Mouse (Mus musculus) kidney, adult 11 months (tissue): Measurements from ENCODE around the gene Map1b.
A peak's percentile ranks its signal among the peaks of the same experiment; 100 is the strongest.

ENCODE experiments used
- DNase-seq: peaks from one replicate; pipeline ENCODE4 v3.0.0; 2022

Gene Map1b

DNA sequence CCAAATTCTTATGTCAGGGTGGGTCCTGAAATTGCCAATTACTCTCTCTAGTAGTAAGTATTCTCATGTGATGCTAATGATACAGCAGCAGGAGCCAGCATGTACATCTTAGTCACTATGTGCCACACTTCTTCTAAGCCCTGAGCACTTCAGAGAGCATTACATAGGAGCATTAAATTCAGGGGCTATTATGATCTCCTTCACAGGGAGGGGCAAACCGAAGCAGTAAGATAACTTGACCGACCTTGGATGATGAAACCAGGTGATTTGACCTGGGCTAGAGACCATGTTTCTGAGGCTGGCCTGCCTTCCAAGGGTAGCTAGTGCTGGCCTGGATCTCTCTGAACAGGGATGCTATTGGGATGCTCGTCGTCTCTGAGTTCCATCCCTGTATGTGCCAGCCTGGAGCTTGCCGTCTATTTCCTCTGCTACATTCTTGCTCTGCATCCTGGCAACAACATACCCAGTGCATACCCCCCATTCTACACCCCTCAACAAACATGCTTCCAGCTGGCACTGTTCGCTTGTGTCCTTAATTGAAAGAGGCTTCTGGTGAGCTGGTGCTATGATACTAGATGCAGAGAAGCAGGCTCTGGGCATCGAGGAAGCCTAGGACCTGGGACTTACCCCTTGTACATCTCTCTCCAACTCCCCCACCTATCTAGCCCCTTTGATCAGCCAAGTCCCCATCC, 72.7 kb downstream of the Map1b start:
- DNase-seq, result no peak

DNA sequence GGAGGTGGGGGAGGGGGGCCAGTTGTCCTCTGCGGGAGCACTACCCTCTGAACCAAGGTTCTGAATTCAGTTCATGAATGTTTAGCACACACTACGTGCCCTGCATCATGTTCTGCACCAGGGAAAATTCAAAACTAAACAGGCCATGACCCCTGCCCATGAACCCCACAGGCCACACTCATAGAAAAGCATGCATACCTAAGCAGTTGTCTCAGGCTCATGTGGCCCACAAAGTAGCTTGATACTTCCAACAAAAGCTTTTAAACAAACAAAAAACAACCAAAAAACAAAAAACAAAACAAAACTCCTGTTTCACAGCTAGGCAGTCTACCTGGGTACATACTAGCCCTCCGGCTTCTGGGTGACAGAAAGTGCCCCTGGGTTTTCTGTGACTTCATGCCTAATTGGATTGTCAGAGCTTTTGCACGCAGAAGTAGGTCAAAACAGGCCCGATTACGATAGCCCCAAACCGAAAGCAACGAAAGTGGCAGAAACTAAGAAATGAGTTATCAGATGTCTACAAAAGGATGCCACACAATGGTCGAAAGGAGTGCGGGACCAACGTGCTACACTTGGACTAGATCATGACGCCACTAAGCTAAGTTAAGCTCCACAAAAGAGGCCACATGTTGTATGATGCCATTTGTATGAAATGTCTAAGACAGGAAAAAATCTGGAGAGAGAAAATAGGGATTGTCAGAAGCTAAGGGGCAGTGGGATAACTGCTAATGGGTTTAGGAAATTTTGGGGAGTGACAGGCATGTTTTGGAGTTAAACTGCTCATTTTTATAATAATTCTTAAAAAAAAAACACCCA, 73.7 kb downstream of the Map1b start:
- peak; percentile 32 for DNase-seq

DNA sequence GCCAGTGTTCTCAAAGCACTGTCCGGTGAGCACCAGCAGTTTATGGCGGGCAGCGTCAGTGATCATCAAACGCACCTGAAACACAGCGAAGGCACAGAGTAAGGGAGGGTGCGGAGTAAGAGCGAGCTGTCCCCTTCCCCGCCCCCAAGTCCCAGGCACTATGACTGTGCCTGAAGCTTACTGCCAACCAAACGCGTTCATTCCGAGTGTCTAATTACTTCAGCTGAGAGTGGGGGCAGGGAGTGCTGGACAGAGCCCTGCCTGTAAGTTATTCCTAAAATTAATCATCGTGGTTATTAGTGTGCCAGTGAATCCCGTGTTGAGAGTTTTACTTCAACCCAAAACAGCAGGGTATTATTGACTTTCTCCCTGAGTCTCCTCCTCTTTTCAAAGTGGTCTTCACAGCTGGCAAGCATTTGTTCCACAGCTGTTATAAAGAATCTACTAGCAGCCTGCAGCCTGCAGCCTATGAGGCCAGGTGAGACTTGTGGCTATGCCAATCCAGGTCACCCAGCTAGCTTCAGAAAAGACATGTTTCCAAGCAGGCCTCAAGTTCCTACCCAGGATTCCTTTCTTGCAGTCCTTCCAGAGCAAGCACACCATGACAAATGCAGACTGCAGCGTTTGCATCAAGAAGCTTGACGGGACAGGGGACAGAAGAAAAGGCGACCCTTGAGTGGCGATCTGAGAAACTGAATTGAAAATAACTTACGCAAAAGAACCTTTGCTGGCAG, 74.5 kb downstream of the Map1b start:
- DNase-seq, result no peak

DNA sequence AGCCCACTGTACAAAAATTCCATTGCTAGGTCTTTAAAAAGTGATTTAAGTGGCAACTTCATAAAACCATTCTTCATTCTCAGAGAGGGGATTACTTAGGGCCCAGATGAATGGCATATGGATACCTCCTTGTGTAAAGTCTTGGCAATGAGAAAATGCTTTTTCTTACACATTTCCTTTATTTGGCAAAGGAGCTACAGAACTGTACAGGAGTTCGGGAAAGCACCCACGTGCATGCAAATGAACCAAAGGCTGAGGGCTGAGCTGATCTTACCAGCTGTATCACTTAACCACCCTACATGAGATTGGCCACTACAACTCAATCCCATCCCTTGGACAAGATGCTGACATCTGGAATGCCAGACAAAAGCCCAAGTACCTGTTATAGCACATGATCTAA, 76.1 kb downstream of the Map1b start:
- DNase-seq, result no peak

DNA sequence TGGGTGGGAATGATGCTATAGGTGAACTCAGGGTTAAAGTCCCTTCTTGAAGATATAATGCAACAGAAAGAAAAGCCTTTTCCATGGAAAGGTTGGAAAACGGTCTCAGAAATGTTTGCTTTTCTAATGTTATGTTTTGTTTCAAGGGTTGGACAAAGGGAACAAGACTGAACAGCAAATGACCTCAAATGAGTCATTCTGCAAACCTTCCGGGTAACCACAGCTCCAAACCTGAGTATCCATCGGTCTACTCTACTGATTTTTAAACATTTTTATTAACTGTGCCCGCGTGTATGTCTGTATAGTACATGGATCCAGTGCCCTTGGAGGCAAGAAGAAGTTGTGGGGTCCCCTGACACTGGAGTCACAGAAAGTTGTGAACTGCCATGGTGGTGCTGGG, 77.0 kb downstream of the Map1b start:
- no peak for DNase-seq

DNA sequence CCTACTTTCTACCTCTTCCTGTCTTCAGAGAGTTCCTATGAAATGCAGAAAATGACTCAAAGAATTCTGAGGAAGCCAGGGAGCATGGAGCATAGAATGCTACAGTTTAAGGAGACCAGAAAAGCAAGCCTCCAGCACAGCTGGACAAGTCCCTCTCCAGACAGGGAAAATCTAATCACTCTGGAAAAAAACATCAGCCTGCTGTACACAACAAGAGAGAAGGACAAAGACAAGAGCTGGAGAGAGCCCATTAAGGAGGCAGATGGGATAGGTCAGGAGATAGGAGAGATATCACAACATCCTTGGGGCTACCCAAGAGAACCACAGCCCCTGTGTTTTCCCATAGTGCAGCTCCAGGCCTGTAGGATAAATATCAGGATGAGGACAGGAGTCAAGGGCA, 79.3 kb downstream of the Map1b start:
- DNase-seq, result no peak

DNA sequence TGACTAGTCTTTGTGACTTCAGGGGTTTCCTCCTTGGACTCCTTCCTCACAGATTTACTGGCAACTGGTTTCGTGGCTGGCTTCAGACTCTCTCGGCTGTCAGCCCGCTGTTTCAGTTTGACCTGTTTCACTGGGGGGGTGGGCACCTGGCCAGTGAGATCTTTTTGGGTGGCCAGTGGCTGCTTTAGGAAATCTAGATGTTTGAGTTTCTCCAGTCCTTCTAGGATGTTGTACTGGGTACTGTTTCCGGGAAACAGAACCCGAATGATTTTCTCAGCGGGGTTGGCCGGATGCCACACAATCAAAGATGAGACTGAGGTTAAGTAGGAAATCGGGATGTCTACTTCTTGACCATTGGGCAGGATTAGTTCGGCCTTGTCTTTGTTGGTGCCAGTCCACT, 81.8 kb downstream of the Map1b start:
- DNase-seq, result no peak

DNA sequence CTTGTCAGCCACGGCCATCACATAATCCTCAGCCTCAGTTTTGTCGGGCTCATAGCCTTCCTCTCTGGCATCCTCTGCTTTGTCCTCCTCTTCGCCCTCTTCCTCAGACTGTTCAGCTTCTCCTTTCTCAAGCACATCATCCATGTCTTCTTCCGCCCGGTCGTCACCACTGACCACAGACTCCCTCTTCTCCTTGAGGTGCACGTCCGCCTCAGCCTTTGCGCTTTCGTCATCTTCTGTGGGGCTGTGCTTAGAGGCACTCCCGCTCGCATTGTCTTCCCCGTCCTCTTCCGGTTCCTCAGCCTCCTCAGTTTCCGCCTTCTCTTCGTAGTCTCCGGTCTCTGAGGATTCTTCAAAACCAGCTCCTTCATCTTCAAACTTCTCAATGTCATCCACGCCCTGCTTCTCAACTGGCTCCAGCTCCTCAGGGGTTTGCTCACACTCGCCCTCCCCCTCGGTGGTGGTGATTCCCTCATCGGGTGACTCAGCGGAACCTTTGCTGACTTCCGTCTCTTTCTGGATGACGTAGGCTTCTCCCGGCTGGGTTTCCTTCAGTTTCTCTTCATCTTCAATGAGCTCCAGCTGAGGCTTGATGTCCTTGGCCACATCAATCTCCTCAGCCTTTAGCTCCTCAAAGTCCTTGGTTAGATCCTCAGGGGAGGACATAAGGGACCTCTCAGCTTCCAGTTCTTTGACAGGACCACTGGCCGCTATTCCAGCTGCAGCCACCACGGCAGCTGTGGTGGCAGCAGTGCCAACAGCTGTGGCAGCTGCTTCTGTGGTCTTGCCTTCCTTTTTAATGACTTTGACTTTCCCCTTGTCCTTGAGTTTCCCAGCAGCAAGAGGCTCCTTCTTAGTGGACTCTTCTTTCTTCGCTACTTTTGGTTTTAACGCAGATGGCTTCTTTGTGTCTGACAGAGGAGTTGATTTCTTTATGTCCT, 83.0 kb downstream of the Map1b start:
- no peak for DNase-seq

DNA sequence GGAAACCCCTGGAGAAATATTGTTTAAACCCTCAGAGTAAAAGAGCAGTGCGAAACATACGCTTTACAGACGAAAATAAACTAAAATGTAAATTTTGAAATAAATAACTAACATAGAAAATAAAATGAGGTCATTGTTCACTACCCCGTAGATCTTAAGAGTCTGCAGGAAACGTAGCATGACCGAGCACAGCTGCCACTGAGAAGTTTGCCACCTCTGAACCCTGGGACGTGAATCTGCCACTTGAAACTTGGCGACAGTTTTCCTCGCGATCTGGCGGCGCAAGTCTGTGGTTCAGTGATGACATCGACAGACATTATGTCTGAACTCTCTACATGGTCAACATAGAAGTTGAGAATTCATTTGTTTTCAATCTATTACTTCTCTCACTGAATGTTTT, 92.8 kb downstream of the Map1b start:
- DNase-seq, result no peak

DNA sequence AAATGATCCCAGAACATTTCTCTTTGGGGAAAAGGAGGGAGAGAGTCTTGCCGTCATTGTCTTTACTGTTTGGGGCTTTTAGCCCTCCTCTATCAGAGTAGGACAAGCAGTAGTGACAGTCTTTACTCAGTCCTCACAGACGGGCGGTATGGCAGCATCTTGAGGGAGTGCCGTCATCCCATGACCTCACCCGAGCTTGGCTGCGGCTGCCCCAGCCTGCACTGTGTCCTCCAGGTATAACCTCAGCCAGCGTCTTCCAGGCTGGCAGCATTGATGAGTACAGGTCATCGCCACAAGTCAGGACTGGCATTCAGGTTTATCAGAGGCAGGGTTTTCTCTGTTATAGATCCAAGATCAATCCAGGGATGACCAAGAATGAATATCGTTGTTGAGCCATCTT, 99.7 kb downstream of the Map1b start:
- no peak for DNase-seq

DNA sequence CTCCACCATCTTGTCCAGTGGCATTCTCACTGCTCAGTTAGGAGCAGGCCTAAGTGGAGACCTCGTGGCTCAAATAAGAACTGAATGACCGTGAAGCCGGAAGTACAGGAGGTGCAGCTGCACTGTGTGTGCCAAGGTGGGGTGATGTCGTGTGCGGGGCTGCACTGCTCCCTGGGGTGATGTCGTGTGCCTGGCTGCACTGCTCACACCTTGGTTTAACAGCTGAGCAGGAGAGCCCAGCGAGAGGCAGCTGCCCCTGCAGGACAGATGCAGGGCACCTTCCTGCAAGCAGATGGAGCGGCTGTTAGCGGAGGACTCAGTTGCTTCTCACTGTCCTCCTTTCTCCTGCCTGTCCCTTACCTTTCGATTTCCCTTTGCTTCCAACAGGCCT, 102.0 kb downstream of the Map1b start:
- no peak for DNase-seq

DNA sequence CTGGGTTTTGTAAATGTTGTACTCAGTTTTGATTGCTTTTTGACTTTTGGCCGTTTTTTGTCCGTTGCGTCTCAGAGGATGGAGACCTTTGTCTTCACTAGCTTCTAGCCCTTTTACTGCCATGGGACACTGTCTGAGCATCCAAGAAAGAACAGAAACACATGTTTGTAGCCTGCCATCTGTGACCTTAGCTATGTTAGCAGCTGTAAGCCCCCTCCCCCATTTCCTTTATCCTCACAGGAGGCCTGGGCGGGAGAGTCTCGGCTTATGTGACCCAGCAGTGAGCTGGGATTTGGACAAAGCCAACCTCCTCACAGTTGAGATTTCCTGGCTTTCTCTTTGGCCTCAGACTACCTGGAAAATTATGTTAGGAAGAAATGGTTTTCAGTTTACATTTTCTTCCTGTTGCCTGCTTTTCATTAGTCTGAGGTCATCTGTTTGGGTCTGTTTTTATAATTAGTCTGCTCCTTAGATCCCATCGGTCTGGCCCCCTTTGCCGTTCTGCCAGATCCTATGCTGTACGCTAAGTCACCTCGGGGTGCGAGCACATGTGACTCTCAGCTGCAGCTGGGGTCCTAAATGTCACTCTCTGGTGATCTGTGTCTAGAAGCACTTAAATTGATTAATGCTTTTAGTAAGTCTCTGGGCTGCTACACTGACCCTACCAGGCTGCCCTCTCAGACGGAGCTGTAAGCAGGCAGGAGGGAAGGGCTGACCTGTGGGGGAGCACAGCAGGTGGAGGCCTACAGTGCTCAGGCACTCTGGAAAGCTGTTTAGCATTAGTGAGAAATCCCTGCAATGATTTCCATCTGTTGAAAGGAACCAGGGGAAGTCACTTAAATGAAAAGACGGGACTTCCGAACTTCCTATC, 102.6 kb downstream of the Map1b start:
- DNase-seq, result no peak

DNA sequence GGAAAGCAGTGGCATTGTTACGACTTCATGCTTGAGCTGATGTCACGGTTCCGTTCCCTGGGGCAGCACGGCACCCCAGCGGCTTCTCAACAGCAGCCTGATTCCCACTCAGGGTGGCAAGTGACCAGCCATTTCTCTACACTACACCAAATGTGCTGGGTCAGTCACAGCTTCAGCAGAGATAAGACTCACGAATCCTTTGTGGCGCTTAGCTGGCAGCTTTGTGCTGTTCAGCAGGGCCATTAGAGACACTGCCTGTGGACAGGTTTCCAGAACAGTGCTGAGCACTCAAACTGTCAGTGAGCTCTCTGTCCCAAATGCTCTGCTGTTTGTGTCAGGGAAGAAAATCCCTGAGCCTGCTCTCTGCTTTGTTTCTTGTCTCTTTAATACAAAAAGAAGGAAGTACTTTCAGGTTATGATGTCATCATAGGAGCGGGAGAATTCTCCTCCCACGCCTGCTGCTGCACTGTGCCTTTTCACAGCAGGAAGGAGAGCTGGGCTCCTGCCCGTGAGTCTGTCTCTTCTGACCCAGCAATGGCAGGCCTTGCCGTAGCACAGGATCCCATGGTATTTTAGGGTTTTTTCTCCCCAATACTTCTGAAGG, 103.8 kb downstream of the Map1b start:
- DNase-seq, result peak; percentile 48

DNA sequence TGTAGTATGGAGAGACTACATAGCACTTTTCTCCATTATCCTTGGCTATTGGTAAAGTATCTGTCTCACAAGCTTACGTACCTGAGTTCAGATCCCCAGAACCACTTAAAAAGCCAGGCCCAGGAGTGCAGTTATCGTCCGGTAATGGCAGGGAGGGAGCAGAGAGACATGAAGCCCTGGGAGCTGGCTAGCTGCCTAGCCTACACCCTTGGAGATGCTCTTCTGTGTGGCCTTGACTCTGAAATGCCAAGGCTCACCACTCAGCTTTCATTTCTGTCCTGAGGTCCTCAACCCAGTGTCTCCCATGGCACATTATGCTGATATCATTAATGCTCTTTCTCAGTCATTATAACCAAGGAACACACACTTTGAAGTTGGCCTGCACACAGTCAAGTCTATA, 104.6 kb downstream of the Map1b start:
- no peak for DNase-seq

DNA sequence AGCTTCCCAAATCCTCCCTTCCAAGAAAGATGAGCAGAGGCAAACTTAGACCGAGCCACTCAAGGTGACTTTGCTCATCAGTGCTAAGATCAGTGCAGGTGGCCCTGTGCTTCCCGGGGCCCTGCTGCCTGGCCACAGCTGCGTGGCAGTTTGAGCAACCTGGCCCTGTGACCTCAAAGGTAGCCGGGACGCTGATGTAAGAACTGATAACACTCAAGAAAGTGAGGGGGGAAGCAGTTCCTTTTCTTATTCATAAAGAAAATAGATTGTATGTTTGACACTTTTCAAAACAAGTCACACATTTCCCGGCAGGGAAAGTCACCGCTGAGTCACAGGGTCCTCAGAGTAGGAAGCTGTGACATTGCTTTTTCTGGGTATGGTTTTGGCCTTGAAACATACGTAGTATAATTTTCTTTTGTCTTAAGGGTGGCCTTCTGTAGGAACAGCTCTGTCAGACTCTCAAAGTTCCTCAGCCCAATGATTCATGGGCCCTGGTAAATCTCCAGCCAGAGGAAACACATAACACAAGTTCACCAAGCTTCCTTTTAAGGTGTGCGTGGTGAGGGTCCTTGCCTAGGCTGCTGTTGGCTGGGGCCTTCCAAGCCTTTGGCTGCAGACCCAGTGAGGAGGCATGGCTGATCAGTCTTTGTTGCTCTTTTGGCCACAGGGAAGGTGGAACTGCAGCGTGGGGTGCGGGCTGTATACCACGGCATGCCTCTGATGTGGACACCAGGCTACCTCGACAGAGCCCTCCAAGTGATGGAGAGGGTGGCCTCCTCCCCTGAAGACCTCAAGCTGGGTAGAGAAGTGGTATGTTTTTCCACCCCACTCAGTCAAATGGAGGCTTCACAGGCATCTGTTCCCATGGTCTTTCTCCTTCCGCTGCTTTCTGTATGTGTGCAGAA, 105.5 kb downstream of the Map1b start:
- DNase-seq, result no peak

DNA sequence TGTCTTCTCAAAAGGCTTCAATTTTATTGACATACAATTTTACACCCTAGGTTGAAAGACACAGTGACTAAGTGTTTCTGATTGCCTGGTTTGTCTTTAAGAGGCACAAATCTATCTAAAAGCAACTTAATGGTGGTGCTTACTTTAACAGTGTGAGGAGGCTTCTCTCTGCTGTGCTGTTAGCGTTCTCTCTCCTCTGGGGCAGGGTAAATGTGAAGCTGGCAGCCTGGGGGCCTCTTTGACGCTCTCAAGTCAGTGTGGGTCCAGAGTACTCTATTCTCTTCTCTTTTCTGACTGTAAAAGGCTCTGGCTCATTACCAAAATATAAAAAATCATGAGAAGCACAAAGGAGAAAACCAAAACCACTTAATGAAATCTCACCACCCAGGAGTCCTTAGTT, 107.1 kb downstream of the Map1b start:
- DNase-seq, result no peak

DNA sequence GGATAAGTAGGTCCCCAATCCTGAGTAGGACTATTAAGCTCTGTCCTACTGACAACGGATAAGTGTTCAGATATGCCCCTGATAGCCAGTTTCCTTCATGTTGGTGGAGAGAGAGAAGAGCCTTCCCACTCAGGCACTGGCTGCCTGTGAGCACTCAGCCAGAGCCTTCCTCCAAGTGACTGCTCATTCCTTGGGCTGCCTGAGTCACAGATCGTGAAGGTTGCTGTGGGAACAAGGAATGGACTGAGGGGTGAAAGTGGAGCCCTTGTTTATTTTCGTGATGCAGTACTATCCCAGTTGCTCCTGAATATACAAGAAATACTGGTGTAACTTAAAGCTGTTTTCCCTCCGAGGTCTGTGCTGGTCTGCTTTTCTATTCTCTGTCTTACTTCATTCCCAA, 117.0 kb downstream of the Map1b start:
- no peak for DNase-seq

DNA sequence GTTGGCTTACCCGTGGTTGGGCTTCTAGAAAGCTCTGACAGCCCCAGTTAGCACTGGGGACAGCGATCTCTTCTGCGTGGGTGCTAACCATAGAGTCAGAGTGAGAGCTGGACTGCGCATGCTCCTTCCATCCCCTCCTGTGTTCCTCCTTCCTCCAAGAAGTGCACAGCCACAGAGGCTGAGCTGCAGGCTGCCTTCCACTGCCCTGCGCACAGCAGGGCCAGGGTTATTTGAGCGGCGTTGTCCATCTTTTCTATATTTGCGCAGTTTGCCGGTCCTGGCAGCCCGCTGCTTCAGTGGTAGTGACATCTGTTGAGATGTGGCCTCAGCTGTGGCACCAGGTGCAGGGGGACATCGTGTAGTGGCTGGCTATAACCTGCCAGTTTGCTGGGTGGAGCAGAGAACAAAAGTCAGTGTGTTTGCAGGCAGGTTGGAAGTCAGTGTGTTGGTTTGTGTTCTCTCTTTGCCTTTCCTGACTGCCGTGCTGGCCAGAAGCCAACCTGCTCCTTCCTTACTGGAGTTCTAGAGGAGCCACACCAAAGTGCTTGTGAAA, 118.1 kb downstream of the Map1b start:
- no peak for DNase-seq

DNA sequence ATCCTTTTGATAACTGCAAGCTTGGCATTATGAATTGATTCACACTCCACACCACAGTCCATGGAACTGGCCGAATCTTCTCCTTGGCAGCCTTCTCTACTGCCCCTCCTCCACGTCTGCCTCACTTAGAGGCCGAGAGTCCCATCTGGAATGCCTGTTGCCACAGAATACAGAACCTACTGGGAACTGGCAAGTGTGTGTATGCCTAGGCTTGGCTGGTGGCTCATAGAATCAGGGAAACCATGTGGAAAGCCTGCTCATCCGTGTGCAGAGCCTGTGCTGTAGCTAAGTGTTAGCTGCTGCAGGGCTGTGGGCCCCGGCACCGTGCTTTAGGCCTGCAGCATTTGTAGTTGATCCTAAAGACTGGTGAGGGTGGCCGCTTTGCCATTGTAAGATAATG, 119.1 kb downstream of the Map1b start:
- no peak for DNase-seq

DNA sequence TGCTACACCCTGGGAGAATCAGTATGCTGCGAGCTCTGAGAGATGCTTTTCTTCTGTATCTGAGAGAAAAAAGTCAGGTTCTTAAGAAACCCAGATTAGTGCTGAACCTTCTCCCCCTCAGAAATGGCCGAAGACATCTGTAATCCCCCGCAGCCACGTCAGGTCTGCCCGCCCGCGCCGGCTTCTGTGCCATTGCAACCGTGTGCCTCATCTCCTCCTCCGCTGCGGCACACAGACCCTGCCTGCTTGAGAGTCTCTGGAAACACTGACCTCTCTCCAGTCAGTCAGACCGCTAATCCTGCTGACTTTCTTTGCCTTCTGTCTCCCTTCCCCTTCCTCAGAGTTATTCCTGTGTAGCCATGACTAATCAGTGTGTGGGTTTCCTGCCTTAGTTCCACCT, 120.8 kb downstream of the Map1b start:
- DNase-seq, result no peak
